Mouse (Mus musculus) splenic B cell, adult 2 months (primary cell): ENCODE measurements around the gene Crebrf.

Experiments used
- DNase-seq: peaks from one replicate; pipeline ENCODE4 v3.0.0-alpha.2; 2011; ENCODE audit warnings: low read depth, low spot score
- H3K27me3 ChIP-seq: 2 replicates; pipeline ENCODE4 v1.6.1; 2012; ENCODE audit warnings: mild to moderate bottlenecking, low read length, moderate library complexity, mixed read lengths; ENCODE audit not compliant: control insufficient read depth, poor library complexity, insufficient read depth, severe bottlenecking
- H3K36me3 ChIP-seq: 2 replicates; pipeline ENCODE4 v1.6.1; 2012; ENCODE audit warnings: mild to moderate bottlenecking, low read length, moderate library complexity, mixed read lengths; ENCODE audit not compliant: control insufficient read depth, poor library complexity, insufficient read depth, severe bottlenecking

Crebrf gene

GRCm38 (mm10) chr17:26802886-26803285, 87.4 kb downstream of the Crebrf start:
- Histone ChIP-seq H3K36me3 (no peaks in the 10 kb centered on the region), H3K27me3 (no peaks in the 10 kb centered on the region)
- no peak for DNase-seq

DNA sequence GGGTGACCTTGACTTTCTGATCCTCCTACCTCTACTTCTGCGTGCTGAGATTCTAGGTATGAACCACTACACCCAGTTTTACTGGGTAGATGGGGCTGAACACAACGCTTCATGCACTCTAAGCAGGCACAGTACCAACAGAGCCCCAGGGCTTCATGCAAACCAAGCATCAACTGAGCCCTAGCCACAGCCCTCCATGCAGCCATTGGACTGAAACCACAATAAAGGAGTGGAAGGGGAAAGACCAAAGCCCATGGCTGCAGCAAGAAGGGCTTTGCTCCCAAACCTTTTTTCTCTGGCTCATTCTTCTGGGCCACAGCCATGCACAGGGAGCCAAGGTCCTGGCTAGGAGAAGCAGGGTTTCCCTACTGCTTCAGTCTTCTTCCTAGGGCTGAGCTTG, 97.2 kb downstream of the Crebrf start:
- Histone ChIP-seq H3K27me3 (no peaks in the 10 kb centered on the region), H3K36me3 (no peaks in the 10 kb centered on the region)
- no peak for DNase-seq

DNA sequence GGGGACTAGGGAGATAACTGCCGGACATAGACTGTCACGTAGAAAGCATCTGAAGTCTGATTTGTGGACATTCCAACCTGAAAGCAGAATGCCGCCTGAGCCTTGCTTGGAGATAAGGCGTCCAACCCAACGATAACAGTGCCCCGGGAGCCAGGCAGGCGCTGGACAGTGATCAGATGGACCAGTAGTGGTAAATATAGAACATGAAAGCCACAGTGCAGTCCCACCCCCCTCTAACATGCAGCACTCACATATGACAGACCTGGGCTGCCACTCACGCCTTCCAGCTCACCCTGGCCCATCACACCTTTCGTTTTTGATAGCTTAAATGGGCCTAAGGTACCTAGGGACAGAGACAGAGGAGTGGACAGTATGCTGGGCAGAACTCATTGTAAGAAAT, 98.0 kb downstream of the Crebrf start:
- no peak for DNase-seq
- no peaks in the 10 kb centered on the region for H3K36me3 ChIP-seq
- H3K27me3 ChIP-seq, result no peaks in the 10 kb centered on the region

- DNase-seq, result no peak
These were observed 101.4 kb downstream of the Crebrf start for GRCm38 (mm10) chr17:26816810-26817209.

GRCm38 (mm10) chr17:26817776-26818175, 102.3 kb downstream of the Crebrf start:
- Histone ChIP-seq H3K27me3 (no peaks in the 10 kb centered on the region), H3K36me3 (no peaks in the 10 kb centered on the region)
- no peak for DNase-seq

More at GRCm38 (mm10) chr17:26816810-26817209, 101.4 kb downstream of the Crebrf start:
- H3K27me3 ChIP-seq, result no peaks in the 10 kb centered on the region
- H3K36me3 ChIP-seq, result no peaks in the 10 kb centered on the region

GRCm38 (mm10) chr17:26826131-26826530, 110.7 kb downstream of the Crebrf start:
- H3K36me3 ChIP-seq, result no peaks in the 10 kb centered on the region
- no peak for DNase-seq
- H3K27me3 ChIP-seq, result peaks cover 2% of the 10 kb centered on the region; the same call in 1 of the 2 replicates
